22 mouse cellular contexts compared by ENCODE assay signal in the genomic region with DNA sequence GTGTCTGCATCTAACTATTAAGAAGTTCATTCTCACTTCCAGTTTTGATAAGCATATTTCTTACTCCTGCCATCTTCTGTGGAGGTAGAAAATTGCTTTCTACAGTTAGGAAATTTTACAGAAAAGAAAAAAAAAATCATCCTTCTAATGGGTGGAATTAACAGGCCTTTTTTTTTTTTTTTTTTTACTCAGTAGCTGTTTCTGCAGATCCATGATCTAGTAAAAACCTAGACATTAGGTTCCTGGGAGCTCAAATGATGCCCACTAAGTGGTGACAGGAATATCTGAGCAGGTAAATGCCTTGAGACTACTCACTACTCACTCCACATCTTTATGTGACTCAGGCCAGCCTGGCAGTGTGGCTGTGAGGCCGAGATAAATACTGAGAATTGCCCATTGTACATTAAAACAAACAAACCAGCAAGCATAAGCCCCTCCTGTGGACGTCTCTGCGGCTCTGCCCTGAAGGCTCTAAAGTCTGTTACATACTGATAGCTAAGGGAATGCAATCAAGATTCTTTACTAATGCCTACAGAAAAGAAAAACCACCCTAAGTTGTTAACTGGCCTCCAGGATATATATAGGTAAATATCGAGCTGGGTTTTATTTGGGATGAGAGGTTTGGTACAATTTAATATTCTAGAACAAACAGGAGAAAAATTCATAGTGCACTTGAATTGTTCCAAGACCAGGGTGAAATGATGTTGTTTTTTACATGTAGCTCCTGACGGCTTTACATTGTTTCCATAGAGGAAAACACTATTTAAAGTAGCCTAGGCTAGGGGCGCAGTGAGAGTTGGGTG. TPM values are rescaled to one million over a fixed set of nuclear protein-coding genes. Genes with fewer than 3 reads are reported as not detected.
DNase-seq lines count a peak whose midpoint lies in the region; ATAC-seq and TF ChIP-seq lines count a peak whose summit lies in the region.
"Had no signal": no experiment of that assay in that cellular context is flagged by ENCODE, and none has a peak within 500 bp of the region (broad histone marks: within the 10 kb centered on the region; RNA-seq: fewer than 3 reads in every experiment).

No protein-coding gene starts in this region.

- no peak overlapping the region for H3K4me3 ChIP-seq in layer of hippocampus, adult 2 months
- no peak overlapping the region for H3K4me3 ChIP-seq in liver, embryonic 13.5 days (replicated peaks)
- H3K4me3 ChIP-seq in kidney, adult 2 months (ENCODE audit: insufficient read depth, low read depth, low read length) = no peak overlapping the region
- no peak overlapping the region for H3K4me3 ChIP-seq in forebrain, embryonic 11.5 days (ENCODE audit: low read depth, low read length)
- H3K4me3 ChIP-seq: embryonic facial prominence, embryonic 10.5 days; forebrain, embryonic 15.5 days; left cerebral cortex, adult 2 months; limb, embryonic 10.5 days; midbrain, embryonic 10.5 days had no signal

- no peaks in the 10 kb centered on the region for H3K9me3 ChIP-seq in liver, embryonic 13.5 days (replicated peaks)
- no peaks in the 10 kb centered on the region for H3K9me3 ChIP-seq in forebrain, embryonic 11.5 days (ENCODE audit: control insufficient read depth, low read length)
- H3K9me3 ChIP-seq: embryonic facial prominence, embryonic 10.5 days; forebrain, embryonic 15.5 days; limb, embryonic 10.5 days; midbrain, embryonic 10.5 days had no signal

- H3K27me3 ChIP-seq in liver, embryonic 13.5 days = no peaks in the 10 kb centered on the region
- no peaks in the 10 kb centered on the region for H3K27me3 ChIP-seq in kidney, adult 2 months (replicated peaks; ENCODE audit: control insufficient read depth, insufficient read depth, low read length)
- H3K27me3 ChIP-seq in forebrain, embryonic 11.5 days (ENCODE audit: control insufficient read depth, insufficient read depth, low read length) = no peaks in the 10 kb centered on the region; the same call in 1 of the 2 replicates
- H3K27me3 ChIP-seq: forebrain, embryonic 15.5 days had no signal

- no peak overlapping the region for H3K9ac ChIP-seq in liver, embryonic 13.5 days
- H3K9ac ChIP-seq in forebrain, embryonic 11.5 days (ENCODE audit: low read length) = no peak overlapping the region
- H3K9ac ChIP-seq: forebrain, embryonic 15.5 days had no signal

- whole genome bisulfite sequencing in liver, embryonic 13.5 days (ENCODE audit: insufficient replicate concordance) = 33% methylated on average over 6 of the region's 6 CpGs
- 87% methylated on average over 6 of the region's 6 CpGs for WGBS in kidney, adult 2 months
- 68% methylated on average over 6 of the region's 6 CpGs for WGBS in forebrain, embryonic 11.5 days

- no peak for TF ChIP-seq POLR2A in kidney, adult 2 months (IDR thresholded peaks at IDR 0.05; ENCODE audit: low read depth, low read length)

- H3K36me3 ChIP-seq in liver, embryonic 13.5 days = no peaks in the 10 kb centered on the region
- H3K36me3 ChIP-seq in kidney, adult 2 months (ENCODE audit: control insufficient read depth, insufficient read depth, low read length) = no peaks in the 10 kb centered on the region
- no peaks in the 10 kb centered on the region for H3K36me3 ChIP-seq in forebrain, embryonic 11.5 days (ENCODE audit: control insufficient read depth, insufficient read depth, low read length)
- H3K36me3 ChIP-seq: embryonic facial prominence, embryonic 10.5 days; forebrain, embryonic 15.5 days; limb, embryonic 10.5 days; midbrain, embryonic 10.5 days had no signal

- no peak overlapping the region for H3K4me2 ChIP-seq in liver, embryonic 13.5 days
- no peak overlapping the region for H3K4me2 ChIP-seq in forebrain, embryonic 11.5 days (ENCODE audit: low read depth, low read length, severe bottlenecking)
- H3K4me2 ChIP-seq: forebrain, embryonic 15.5 days had no signal

- ATAC-seq in liver, embryonic 13.5 days (ENCODE audit: low read depth) = peak; percentile 85
- ATAC-seq in megakaryocyte-erythroid progenitor cell, adult 5-6 weeks (replicated peaks; ENCODE audit: low FRiP score, low TSS enrichment, poor library complexity, severe bottlenecking) = peak; percentile 81
- ATAC-seq in forebrain, embryonic 11.5 days (replicated peaks; ENCODE audit: low FRiP score) = no peak
- ATAC-seq: forebrain, embryonic 15.5 days had no signal

- peak overlapping the region; percentile 63; the same call in 1 of the 2 replicates for H3K27ac ChIP-seq in layer of hippocampus, adult 2 months
- no peak overlapping the region for H3K27ac ChIP-seq in liver, embryonic 13.5 days
- no peak overlapping the region for H3K27ac ChIP-seq in kidney, adult 2 months (ENCODE audit: insufficient read depth, low read depth, low read length)
- no peak overlapping the region for H3K27ac ChIP-seq in forebrain, embryonic 11.5 days (ENCODE audit: low read depth, low read length)
- H3K27ac ChIP-seq: embryonic facial prominence, embryonic 10.5 days; forebrain, embryonic 15.5 days; kidney, postnatal 0 days; limb, embryonic 10.5 days; midbrain, embryonic 10.5 days had no signal

- TF ChIP-seq CTCF in layer of hippocampus, adult 2 months (conservative IDR thresholded peaks at IDR 0.05) = no peak
- no peak for TF ChIP-seq CTCF in kidney, adult 2 months (conservative IDR thresholded peaks at IDR 0.05; ENCODE audit: insufficient read depth, insufficient read length, low read depth, low read length)

- H3K4me1 ChIP-seq in liver, embryonic 13.5 days (replicated peaks) = peaks cover 4% of the 10 kb centered on the region; the same call in 1 of the 2 replicates
- H3K4me1 ChIP-seq in kidney, adult 2 months (ENCODE audit: control insufficient read depth, insufficient read depth, low read length) = peaks cover 4% of the 10 kb centered on the region; the same call in 1 of the 2 replicates
- H3K4me1 ChIP-seq in forebrain, embryonic 11.5 days (replicated peaks; ENCODE audit: control insufficient read depth, insufficient read depth, low read length) = peaks cover 3% of the 10 kb centered on the region; the same call in 1 of the 2 replicates

- no peak for DNase-seq in layer of hippocampus, adult 2 months (ENCODE audit: low spot score in 2 of 2)
- DNase-seq in layer of hippocampus, adult 18-20 months (ENCODE audit: low spot score in 2 of 2) = no peak
- peak; percentile 50 for DNase-seq in c-Kit-positive CD71-positive TER-119-negative erythroid progenitor cells, embryonic 14.5 days (ENCODE audit: low read depth)
- DNase-seq in liver, embryonic 13.5 days = peak; percentile 6
- no peak for DNase-seq in kidney, adult 2 months
- no peak for DNase-seq in forebrain, embryonic 11.5 days (ENCODE audit: low spot score)
- DNase-seq: adrenal gland, postnatal 36 days; cerebellum, adult 2 months; cerebellum, postnatal 36 days; gastrocnemius, postnatal 25 days; kidney, adult 11 months; lung, adult 18-20 months; right cerebral cortex, postnatal 4 days; thymus, postnatal 14 days had no signal

RNA-seq across cellular contexts. Expression of a gene that starts 52.4 kb away (rescaled TPM):
- total RNA-seq in layer of hippocampus, adult 2 months (2021) = 1 to 10 TPM; 7.1 to 7.9 TPM
- total RNA-seq in layer of hippocampus, adult 18-20 months (2021) = 1 to 10 TPM; 6.9 to 7.6 TPM
- 0.09 TPM in 1 of 2 replicates, not detected in the other for polyA plus RNA-seq in liver, embryonic 13.5 days (2015; fragmentation: Nextera tagmentation; extraction: Ambion mirVana)
- not detected in 2 replicates for total RNA-seq in megakaryocyte-erythroid progenitor cell, adult 5-6 weeks (2014; fragmentation: Nextera tagmentation)
- not detected in 2 replicates for total RNA-seq in megakaryocyte-erythroid progenitor cell, adult 5-6 weeks (2017)
- 0.10 and 0.45 TPM in 2 replicates for polyA plus RNA-seq in kidney, adult 2 months (2012; rRNA removed)
- 45.7 and 46.4 TPM in 2 replicates for polyA plus RNA-seq in forebrain, embryonic 11.5 days (2014; fragmentation: Nextera tagmentation; extraction: Ambion mirVana)
- total RNA-seq: adrenal gland, postnatal 36 days; neutrophil, adult 5-6 weeks had no signal

RNA-seq across cellular contexts. Expression of a gene that starts 57.7 kb away (rescaled TPM):
- 100 to 1,000 TPM; 113 to 115 TPM for total RNA-seq in layer of hippocampus, adult 2 months (2021)
- total RNA-seq in layer of hippocampus, adult 18-20 months (2021) = 10 to 100 TPM; 94.5 to 95.9 TPM
- polyA plus RNA-seq in liver, embryonic 13.5 days (2015; fragmentation: Nextera tagmentation; extraction: Ambion mirVana) = 3.0 and 3.8 TPM in 2 replicates
- total RNA-seq in megakaryocyte-erythroid progenitor cell, adult 5-6 weeks (2014; fragmentation: Nextera tagmentation) = 136 and 212 TPM in 2 replicates
- 16.7 and 33.0 TPM in 2 replicates for total RNA-seq in megakaryocyte-erythroid progenitor cell, adult 5-6 weeks (2017)
- 46.5 and 47.1 TPM in 2 replicates for polyA plus RNA-seq in kidney, adult 2 months (2012; rRNA removed)
- polyA plus RNA-seq in forebrain, embryonic 11.5 days (2014; fragmentation: Nextera tagmentation; extraction: Ambion mirVana) = 39.5 and 45.4 TPM in 2 replicates

Comparison
In these comparisons a context has a peak if more than half of its experiments do, and no peak if none do; other contexts are left out.
1. DNase-seq: peak in c-Kit-positive CD71-positive TER-119-negative erythroid progenitor cells, embryonic 14.5 days (single experiment) and liver, embryonic 13.5 days (single experiment); none in layer of hippocampus, adult 2 months (0 of 2), layer of hippocampus, adult 18-20 months (0 of 2), kidney, adult 2 months (single experiment) and forebrain, embryonic 11.5 days (single experiment).
2. RNA of a gene that starts 52.4 kb away (total RNA-seq): 7.1 to 7.9 TPM in layer of hippocampus, adult 2 months and 6.9 to 7.6 TPM in layer of hippocampus, adult 18-20 months; not detected in megakaryocyte-erythroid progenitor cell, adult 5-6 weeks; every median in the first group is over 4 times any median in the second.